Mouse (Mus musculus) mesoderm, embryonic 11.5 days (tissue): ENCODE measurements at regions not wholly inside any gene's neighbourhood (a gene's known extent, or its start where the extent isn't known, plus 50 kb on each side); places are given as distances from the start of the nearest gene placed in this dataset.

Experiments used
- DNase-seq: peaks from one replicate; pipeline ENCODE4 v3.0.0-alpha.2; 2012; ENCODE audit warnings: low read depth, low spot score

GRCm38 (mm10) chr4:84805431-84805830 is 78.7 kb upstream of the Cntln start:
- no peak for DNase-seq

GRCm38 (mm10) chr4:84793156-84793919 is 90.8 kb upstream of the Cntln start:
- peak; percentile 21 for DNase-seq

- DNase-seq, result no peak
These were observed 97.5 kb upstream of the Cntln start for GRCm38 (mm10) chr4:84786583-84786982.

GRCm38 (mm10) chr4:84768161-84768560 is 93.1 kb upstream of the Bnc2 start:
- DNase-seq, result peak; percentile 21

GRCm38 (mm10) chr4:84766708-84767425 is 91.8 kb upstream of the Bnc2 start:
- no peak for DNase-seq

GRCm38 (mm10) chr4:84757172-84757571 is 82.1 kb upstream of the Bnc2 start:
- no peak for DNase-seq

GRCm38 (mm10) chr4:84752613-84753185 is 77.6 kb upstream of the Bnc2 start:
- no peak for DNase-seq

- peak; percentile 31 for DNase-seq
These were observed 66.2 kb upstream of the Bnc2 start for GRCm38 (mm10) chr4:84741301-84741700.

GRCm38 (mm10) chr4:84740816-84741215 is 65.7 kb upstream of the Bnc2 start:
- no peak for DNase-seq
